Mouse (Mus musculus): ENCODE data around the gene Olfr611.
"Not testable (repeated sequence)": the region's sequence is repeated elsewhere in the genome, so short reads cannot be mapped to it uniquely, and the experiment has no call there.

Olfr611 gene

DNA sequence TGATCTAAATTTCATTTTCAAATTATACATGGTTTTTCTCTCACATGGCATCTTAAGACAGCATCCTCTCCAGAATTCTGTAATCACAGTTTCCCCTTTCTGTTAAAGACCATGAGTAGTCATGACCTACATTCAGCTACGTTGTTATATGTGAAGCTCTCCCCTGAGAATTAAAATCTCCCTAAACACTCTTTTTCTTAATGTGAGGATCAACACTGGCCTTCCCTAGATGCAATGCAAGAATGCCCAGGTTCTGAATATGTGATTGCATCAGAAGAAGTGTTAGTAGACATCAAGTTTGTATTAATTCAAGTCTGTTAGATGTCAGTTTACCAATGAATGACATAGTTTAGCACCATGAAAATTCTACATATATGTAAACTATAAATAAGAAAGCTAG is at the start of gene Olfr611:
Gene Olfr611, minus strand, starts transcription at position 101 of the 400 bp plus-strand sequence.
- DNase-seq, result not testable (repeated sequence)

DNA sequence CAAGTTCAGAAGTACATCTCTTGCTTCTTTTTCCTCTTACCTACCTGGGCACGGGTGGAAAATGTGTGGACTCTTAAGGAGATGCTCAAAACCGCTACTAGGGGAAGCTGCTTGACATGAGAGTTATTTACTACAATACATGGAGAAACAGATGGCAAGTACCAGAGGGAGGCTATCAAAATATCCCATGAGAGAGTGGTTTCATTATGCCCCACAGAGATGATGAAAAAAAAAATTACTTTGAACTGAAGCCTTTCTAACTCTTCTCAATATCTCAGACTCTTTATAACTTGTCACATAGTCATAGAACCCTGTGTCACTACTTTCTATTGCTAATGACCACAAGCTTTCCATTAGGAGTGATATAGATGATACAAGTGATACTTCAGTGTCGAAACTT is 48.4 kb upstream of the Olfr611 start, which contains the start of gene Olfr616:
Gene Olfr616, minus strand, starts transcription at position 101 of the 400 bp plus-strand sequence.
- DNase-seq, result no peak

GRCm38 (mm10) chr7:103555779-103556178 is 35.1 kb upstream of the Olfr611 start, which contains the start of gene Olfr615:
Gene Olfr615 (plus strand): TSS chr7:103556079.
- DNase-seq, result no peak

DNA sequence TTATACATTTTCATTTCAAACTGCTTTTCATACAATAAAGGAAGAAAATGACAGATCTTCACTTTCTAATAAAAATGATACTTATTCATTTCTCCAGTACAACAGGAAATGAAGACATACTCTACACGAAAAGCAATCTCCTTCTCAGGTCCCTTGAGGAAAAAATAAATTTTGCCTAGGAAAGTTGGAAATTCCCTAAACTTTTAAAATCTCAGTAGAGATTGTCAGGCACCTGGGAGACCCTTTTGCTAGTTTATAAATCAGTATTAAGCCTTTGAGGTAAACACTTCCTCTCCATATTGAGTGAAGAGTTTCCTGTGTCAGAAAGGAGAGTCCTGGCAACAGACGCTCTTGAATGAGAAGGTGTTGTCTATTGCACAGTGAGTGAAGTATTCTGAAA is 27.1 kb upstream of the Olfr611 start, which contains the start of gene Olfr613:
Gene Olfr613, plus strand, starts transcription at position 301 of the 400 bp plus-strand sequence.
- no peak for DNase-seq

- DNase-seq, result not testable (repeated sequence)
Measured at GRCm38 (mm10) chr7:103542617-103543016, 22.0 kb upstream of the Olfr611 start, which contains the start of gene Olfr612. Gene Olfr612 (minus strand): TSS chr7:103542717.

DNA sequence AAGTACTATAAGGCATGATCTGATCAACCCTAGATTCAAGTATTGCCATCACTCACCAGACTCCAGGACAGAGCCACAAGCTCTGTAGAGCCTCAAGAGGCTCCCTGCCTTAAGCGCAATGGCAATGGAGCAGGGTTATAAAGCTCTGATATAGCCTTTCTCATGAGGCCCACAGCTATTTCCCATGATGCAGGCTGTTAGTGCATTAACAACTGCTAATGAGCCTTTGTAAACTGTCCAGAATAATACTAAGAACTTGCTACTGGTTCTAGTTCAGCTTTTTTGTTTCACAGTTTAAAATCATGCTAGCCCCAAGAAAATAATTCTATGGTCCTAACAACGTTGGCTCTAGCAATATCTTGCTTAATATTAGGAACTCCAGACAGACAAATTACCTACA is 8.6 kb downstream of the Olfr611 start, which contains the start of gene Olfr610:
Gene Olfr610, minus strand, starts transcription at position 101 of the 400 bp plus-strand sequence.
- DNase-seq, result no peak

DNA sequence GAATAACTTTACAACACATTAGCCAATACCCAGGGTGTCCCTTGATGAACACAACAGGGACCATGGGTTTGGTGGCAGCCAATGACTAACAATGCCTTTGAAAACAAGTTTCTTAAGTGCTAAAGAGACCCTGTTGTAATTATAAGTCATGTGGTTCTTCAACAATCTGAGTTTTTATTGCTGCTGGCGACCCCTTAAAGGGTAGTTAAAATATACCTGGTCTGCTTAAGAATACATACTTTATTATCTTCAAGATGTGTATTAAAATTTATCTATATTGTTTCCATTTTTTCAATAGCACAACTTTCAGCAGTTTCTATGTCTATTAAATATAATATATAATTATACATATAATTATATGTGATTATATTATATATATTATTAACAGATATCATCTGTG is 22.7 kb downstream of the Olfr611 start, which contains the start of gene Olfr609:
Gene Olfr609, minus strand, starts transcription at position 101 of the 400 bp plus-strand sequence.
- DNase-seq, result no peak

GRCm38 (mm10) chr7:103477106-103477505 is 43.5 kb downstream of the Olfr611 start:
- not testable (repeated sequence) for DNase-seq

DNA sequence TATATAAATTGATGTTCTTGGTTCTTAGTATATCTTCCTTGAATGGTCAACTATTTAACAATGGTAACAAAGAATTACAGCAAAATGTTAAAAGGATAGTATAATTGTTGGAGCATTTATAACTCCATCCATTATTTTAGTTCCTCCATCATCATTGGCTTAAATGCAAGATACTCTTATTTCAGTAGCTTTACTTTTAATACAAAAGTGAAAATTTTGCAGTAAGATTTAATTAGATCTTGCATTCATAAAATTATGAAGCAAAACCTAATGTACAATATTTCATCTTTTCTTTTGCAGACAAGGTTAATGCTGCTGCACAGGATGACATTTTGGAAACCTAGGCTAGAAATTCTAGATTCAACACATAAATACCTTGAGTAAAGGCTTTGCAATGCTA is 51.1 kb downstream of the Olfr611 start, which contains the start of gene Olfr608:
Gene Olfr608, plus strand, starts transcription at position 301 of the 400 bp plus-strand sequence.
- DNase-seq, result no peak
